ENCODE assay signal across 17 mouse cellular contexts in genomic region chr3:24743946-24744345, GRCm38 (mm10).
"Had no signal": no experiment of that assay in that cellular context is flagged by ENCODE, and none has a peak within 500 bp of the region (broad histone marks: within the 10 kb centered on the region; RNA-seq: fewer than 3 reads in every experiment).

No protein-coding gene starts in this region.

- H3K27ac ChIP-seq: midbrain, embryonic 10.5 days; midbrain, embryonic 12.5 days; neural tube, embryonic 13.5 days; neural tube, embryonic 15.5 days; stomach, embryonic 15.5 days; stomach, postnatal 0 days had no signal

- ATAC-seq: midbrain, embryonic 16.5 days had no signal

- H3K4me1 ChIP-seq: midbrain, embryonic 10.5 days; midbrain, embryonic 12.5 days; neural tube, embryonic 13.5 days; neural tube, embryonic 15.5 days; stomach, embryonic 15.5 days had no signal

- H3K9me3 ChIP-seq: midbrain, embryonic 10.5 days; midbrain, embryonic 12.5 days; neural tube, embryonic 13.5 days; neural tube, embryonic 15.5 days; stomach, embryonic 15.5 days had no signal

- DNase-seq: lung, adult 18-20 months; lung, embryonic 14.5 days; lung, postnatal 10 days; lung, postnatal 4 days; midbrain, embryonic 14.5 days; right cerebral cortex, postnatal 14 days; thymus, adult 2 months; thymus, postnatal 25 days; thymus, postnatal 4 days had no signal

- H3K27me3 ChIP-seq: midbrain, embryonic 12.5 days; neural tube, embryonic 13.5 days; neural tube, embryonic 15.5 days; stomach, embryonic 15.5 days had no signal

- H3K4me3 ChIP-seq: midbrain, embryonic 10.5 days; midbrain, embryonic 12.5 days; myocyte; neural tube, embryonic 13.5 days; neural tube, embryonic 15.5 days; stomach, embryonic 15.5 days had no signal

- H3K36me3 ChIP-seq: midbrain, embryonic 10.5 days; midbrain, embryonic 12.5 days; neural tube, embryonic 13.5 days; neural tube, embryonic 15.5 days; stomach, embryonic 15.5 days had no signal
